Mouse (Mus musculus): ENCODE data around the gene Ilkap.

DNA sequence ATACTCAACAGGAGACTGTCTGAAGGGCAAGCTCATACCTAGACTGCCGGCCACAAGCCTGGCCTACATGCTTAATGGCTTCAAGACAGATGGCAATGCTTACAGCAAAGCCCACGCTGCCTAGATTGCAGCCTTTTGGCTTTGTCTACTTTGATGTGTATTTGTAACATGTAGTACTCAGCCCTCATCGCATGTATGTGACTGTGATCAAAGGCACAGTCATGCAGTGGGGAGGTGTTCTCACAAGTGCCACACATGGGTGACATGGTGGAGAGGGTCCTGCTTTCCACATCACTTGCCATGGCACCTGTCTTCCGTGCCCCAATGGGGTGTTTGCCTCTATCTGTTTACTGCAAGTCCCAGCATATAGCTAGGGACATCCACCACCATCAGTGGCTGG lies 47.9 kb upstream of the Ilkap start:
- TF ChIP-seq CTCF (IDR thresholded peaks at IDR 0.05; ENCODE audit: borderline replicate concordance, extremely low read depth, insufficient read depth, insufficient read length) (no peak), POLR2A (IDR thresholded peaks at IDR 0.05; ENCODE audit: borderline replicate concordance, extremely low read depth, insufficient read depth, insufficient read length, poor library complexity, severe bottlenecking) (no peak)

Measured in brain, embryonic 14.5 days (tissue).